Mouse (Mus musculus): ENCODE measurements around the gene Mndal. TPM values are rescaled to one million over a fixed set of nuclear protein-coding genes. Genes with fewer than 3 reads are reported as not detected.
"Not testable (repeated sequence)": the region's sequence is repeated elsewhere in the genome, so short reads cannot be mapped to it uniquely, and the experiment has no call there.

Gene Mndal
- polyA plus RNA-seq, 1 experiment from 2014 or later: 0.99 TPM

GRCm38 (mm10) chr1:173802207-173802606, 140.1 kb downstream of the Mndal start:
- 77% methylated on average over 3 of the region's 3 CpGs for WGBS
- not testable (repeated sequence) for H3K9ac ChIP-seq; ATAC-seq (ENCODE audit: low FRiP score); H3K4me3 ChIP-seq (replicated peaks; ENCODE audit: low read length); H3K27ac ChIP-seq; H3K9me3 ChIP-seq (ENCODE audit: control insufficient read depth, low read length); DNase-seq (ENCODE audit: low spot score); H3K36me3 ChIP-seq (replicated peaks; ENCODE audit: control insufficient read depth, insufficient read depth); H3K27me3 ChIP-seq (ENCODE audit: control insufficient read depth, insufficient read depth, low read length); H3K4me2 ChIP-seq (replicated peaks); H3K4me1 ChIP-seq (replicated peaks; ENCODE audit: control insufficient read depth, insufficient read depth, low read length)

DNA sequence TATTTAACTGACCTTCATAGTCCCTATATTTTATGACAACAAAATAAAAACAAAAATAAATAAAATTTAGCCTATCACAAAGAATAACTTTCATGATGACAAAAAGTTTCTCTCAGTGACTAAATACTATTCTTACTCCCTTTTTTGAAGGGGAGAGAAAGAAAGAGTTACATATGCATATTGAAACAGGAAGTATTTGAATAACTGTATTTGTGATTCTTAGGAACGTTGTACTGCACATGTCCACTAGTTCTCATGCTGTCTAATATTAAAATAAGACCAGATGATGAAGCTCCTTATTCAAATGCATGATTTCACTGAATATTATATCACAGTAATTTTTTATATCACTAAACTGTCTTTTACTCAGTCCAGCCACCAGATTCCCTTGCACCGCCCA, 140.5 kb downstream of the Mndal start:
- ATAC-seq (ENCODE audit: low FRiP score); H3K27ac ChIP-seq; DNase-seq (ENCODE audit: low spot score); H3K27me3 ChIP-seq (ENCODE audit: control insufficient read depth, insufficient read depth, low read length); H3K4me2 ChIP-seq (replicated peaks); H3K9me3 ChIP-seq (ENCODE audit: control insufficient read depth, low read length); H3K4me3 ChIP-seq (replicated peaks; ENCODE audit: low read length); H3K36me3 ChIP-seq (replicated peaks; ENCODE audit: control insufficient read depth, insufficient read depth); H3K9ac ChIP-seq; H3K4me1 ChIP-seq (replicated peaks; ENCODE audit: control insufficient read depth, insufficient read depth, low read length): not testable (repeated sequence)
- 81% methylated on average over 2 of the region's 2 CpGs for WGBS

Other genes starting within 250 kb of the Mndal start
- 0.53 and 0.64 TPM in 2 replicates for gene Ifi207, start 200.7 kb downstream of the Mndal start, polyA plus RNA-seq (2014; fragmentation: Nextera tagmentation; extraction: Ambion mirVana)
- 1.3 TPM in 2 replicates for gene Ifi204, start 175.5 kb downstream of the Mndal start, polyA plus RNA-seq (2014; fragmentation: Nextera tagmentation; extraction: Ambion mirVana)
- 0.37 and 0.59 TPM in 2 replicates for gene Ifi211, start 29.4 kb downstream of the Mndal start, polyA plus RNA-seq (2014; fragmentation: Nextera tagmentation; extraction: Ambion mirVana)
- gene Ifi203, start 181 bp upstream of the Mndal start, polyA plus RNA-seq (2014; fragmentation: Nextera tagmentation; extraction: Ambion mirVana): 0.51 and 1.2 TPM in 2 replicates
- gene Ifi202b, start 40.3 kb upstream of the Mndal start, polyA plus RNA-seq (2014; fragmentation: Nextera tagmentation; extraction: Ambion mirVana): not detected in 2 replicates
- gene Ifi205, start 89.3 kb upstream of the Mndal start, polyA plus RNA-seq (2014; fragmentation: Nextera tagmentation; extraction: Ambion mirVana): not detected in 2 replicates
- not detected in 2 replicates for gene Olfr433, start 98.2 kb upstream of the Mndal start, polyA plus RNA-seq (2014; fragmentation: Nextera tagmentation; extraction: Ambion mirVana)
- gene Olfr432, start 106.7 kb upstream of the Mndal start, polyA plus RNA-seq (2014; fragmentation: Nextera tagmentation; extraction: Ambion mirVana): not detected in 2 replicates
- gene Olfr430, start 124.1 kb upstream of the Mndal start, polyA plus RNA-seq (2014; fragmentation: Nextera tagmentation; extraction: Ambion mirVana): not detected in 2 replicates
- not detected in 2 replicates for gene Olfr429, start 141.8 kb upstream of the Mndal start, polyA plus RNA-seq (2014; fragmentation: Nextera tagmentation; extraction: Ambion mirVana)
- gene Olfr427, start 154.4 kb upstream of the Mndal start, polyA plus RNA-seq (2014; fragmentation: Nextera tagmentation; extraction: Ambion mirVana): not detected in 2 replicates
- not detected in 2 replicates for gene Olfr231, start 178.7 kb upstream of the Mndal start, polyA plus RNA-seq (2014; fragmentation: Nextera tagmentation; extraction: Ambion mirVana)
- not detected in 2 replicates for gene Olfr424, start 189.0 kb upstream of the Mndal start, polyA plus RNA-seq (2014; fragmentation: Nextera tagmentation; extraction: Ambion mirVana)
- not detected in 2 replicates for gene Olfr420, start 213.1 kb upstream of the Mndal start, polyA plus RNA-seq (2014; fragmentation: Nextera tagmentation; extraction: Ambion mirVana)
- gene Spta1, start 230.3 kb upstream of the Mndal start, polyA plus RNA-seq (2014; fragmentation: Nextera tagmentation; extraction: Ambion mirVana): 0.12 and 0.37 TPM in 2 replicates